ENCODE assay signal across 13 mouse cellular contexts in the genomic region with DNA sequence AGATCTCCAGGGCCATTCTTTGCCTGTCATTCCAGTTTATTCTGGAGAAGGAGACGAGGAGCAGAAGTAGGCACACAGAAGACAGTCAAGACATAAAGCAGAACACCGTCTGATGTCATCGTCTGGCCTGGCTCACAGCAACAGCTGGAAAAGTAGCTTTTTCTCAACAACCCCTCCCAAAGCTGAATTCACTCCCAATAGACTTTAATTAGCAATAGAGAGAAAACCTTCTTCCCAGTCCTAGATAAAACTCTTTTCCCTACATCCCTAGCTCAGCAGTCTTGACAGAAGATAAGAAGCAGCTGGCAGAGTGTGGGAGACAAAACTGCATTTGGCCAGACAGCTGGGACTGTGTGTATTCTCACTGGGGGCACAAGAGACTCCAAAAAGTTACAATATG. TPM values are rescaled to one million over a fixed set of nuclear protein-coding genes. Genes with fewer than 3 reads are reported as not detected.
A peak's percentile ranks its signal among the peaks of the same experiment; 100 is the strongest.
DNase-seq lines count a peak whose midpoint lies in the region; ATAC-seq and TF ChIP-seq lines count a peak whose summit lies in the region.
"Had no signal": no experiment of that assay in that cellular context is flagged by ENCODE, and none has a peak within 500 bp of the region (broad histone marks: within the 10 kb centered on the region; RNA-seq: fewer than 3 reads in every experiment).

No protein-coding gene starts in this region.

- H3K27ac ChIP-seq in stomach, embryonic 15.5 days, result peak overlapping the region; percentile 9
- H3K27ac ChIP-seq in hindbrain, postnatal 0 days, result no peak overlapping the region
- no peak overlapping the region for H3K27ac ChIP-seq in midbrain, embryonic 11.5 days (ENCODE audit: low read depth, low read length)
- H3K27ac ChIP-seq: embryonic facial prominence, embryonic 13.5 days; hindbrain, embryonic 10.5 days had no signal

- no peaks in the 10 kb centered on the region for H3K27me3 ChIP-seq in stomach, embryonic 15.5 days (replicated peaks)
- no peaks in the 10 kb centered on the region for H3K27me3 ChIP-seq in hindbrain, postnatal 0 days (ENCODE audit: insufficient read depth, low read length)
- no peaks in the 10 kb centered on the region for H3K27me3 ChIP-seq in midbrain, embryonic 11.5 days (ENCODE audit: control insufficient read depth, insufficient read depth, low read length)
- H3K27me3 ChIP-seq: embryonic facial prominence, embryonic 13.5 days had no signal

- intact Hi-C loops in left cerebral cortex, postnatal 14 days (cut with DNase I), result no loop called here

- H3K4me3 ChIP-seq in stomach, embryonic 15.5 days (replicated peaks), result no peak overlapping the region
- H3K4me3 ChIP-seq in hindbrain, postnatal 0 days (ENCODE audit: low read length), result no peak overlapping the region
- no peak overlapping the region for H3K4me3 ChIP-seq in midbrain, embryonic 11.5 days (ENCODE audit: low read depth, low read length)
- H3K4me3 ChIP-seq: embryonic facial prominence, embryonic 13.5 days; hindbrain, embryonic 10.5 days had no signal

- peak; percentile 83 for ATAC-seq in stomach, embryonic 15.5 days (ENCODE audit: insufficient read depth, low FRiP score, low read depth)
- ATAC-seq in hindbrain, postnatal 0 days, result no peak
- no peak for ATAC-seq in midbrain, embryonic 11.5 days (ENCODE audit: low FRiP score)

- DNase-seq in left cerebral cortex, postnatal 14 days (ENCODE audit: low spot score in 2 of 2), result peak; percentile 4 to 15
- no peak for DNase-seq in left cerebral cortex, adult 8-10 months (ENCODE audit: low spot score in 2 of 2)
- DNase-seq in heart, adult 18-20 months, result peak; percentile 76 to 77
- peak; percentile 64 for DNase-seq in heart, postnatal 4 days
- DNase-seq in thymus, postnatal 36 days, result no peak
- no peak for DNase-seq in hindbrain, postnatal 0 days (ENCODE audit: low spot score)
- no peak for DNase-seq in midbrain, embryonic 11.5 days (ENCODE audit: low spot score, missing footprints)
- DNase-seq: adrenal gland, postnatal 14 days; retina, postnatal 1 day; thymus, postnatal 25 days had no signal

- H3K9me3 ChIP-seq in stomach, embryonic 15.5 days, result no peaks in the 10 kb centered on the region
- H3K9me3 ChIP-seq in hindbrain, postnatal 0 days (ENCODE audit: low read length), result no peaks in the 10 kb centered on the region
- H3K9me3 ChIP-seq in midbrain, embryonic 11.5 days (ENCODE audit: control insufficient read depth, low read length), result no peaks in the 10 kb centered on the region
- H3K9me3 ChIP-seq: embryonic facial prominence, embryonic 13.5 days; hindbrain, embryonic 10.5 days had no signal

- H3K36me3 ChIP-seq in stomach, embryonic 15.5 days, result no peaks in the 10 kb centered on the region
- no peaks in the 10 kb centered on the region for H3K36me3 ChIP-seq in hindbrain, postnatal 0 days (ENCODE audit: insufficient read depth, low read length)
- H3K36me3 ChIP-seq in midbrain, embryonic 11.5 days (ENCODE audit: control insufficient read depth, insufficient read depth, low read length), result no peaks in the 10 kb centered on the region
- H3K36me3 ChIP-seq: embryonic facial prominence, embryonic 13.5 days; hindbrain, embryonic 10.5 days had no signal

- H3K4me2 ChIP-seq in stomach, embryonic 15.5 days, result no peak overlapping the region
- H3K4me2 ChIP-seq in hindbrain, postnatal 0 days (ENCODE audit: low read depth, low read length), result no peak overlapping the region
- no peak overlapping the region for H3K4me2 ChIP-seq in midbrain, embryonic 11.5 days
- H3K4me2 ChIP-seq: embryonic facial prominence, embryonic 13.5 days had no signal

- H3K4me1 ChIP-seq in stomach, embryonic 15.5 days, result no peaks in the 10 kb centered on the region
- no peaks in the 10 kb centered on the region for H3K4me1 ChIP-seq in hindbrain, postnatal 0 days (ENCODE audit: insufficient read depth, low read length)
- no peaks in the 10 kb centered on the region for H3K4me1 ChIP-seq in midbrain, embryonic 11.5 days (ENCODE audit: control insufficient read depth, insufficient read depth, low read length)
- H3K4me1 ChIP-seq: hindbrain, embryonic 10.5 days had no signal

- H3K9ac ChIP-seq in stomach, embryonic 15.5 days, result no peak overlapping the region
- no peak overlapping the region for H3K9ac ChIP-seq in hindbrain, postnatal 0 days (replicated peaks; ENCODE audit: low read length)
- H3K9ac ChIP-seq in midbrain, embryonic 11.5 days (ENCODE audit: low read length), result no peak overlapping the region
- H3K9ac ChIP-seq: embryonic facial prominence, embryonic 13.5 days had no signal

- WGBS in stomach, embryonic 15.5 days, result 29% methylated on average over 3 of the region's 3 CpGs
- WGBS in hindbrain, postnatal 0 days, result 81% methylated on average over 3 of the region's 3 CpGs
- 91% methylated on average over 3 of the region's 3 CpGs for WGBS in midbrain, embryonic 11.5 days

- no peak for TF ChIP-seq CTCF in hindbrain, postnatal 0 days (IDR thresholded peaks at IDR 0.05; ENCODE audit: low read depth)

RNA-seq across cellular contexts. Expression of a gene that starts 59.3 kb away (rescaled TPM):
- 1 to 10 TPM; 1.7 to 2.4 TPM for total RNA-seq in left cerebral cortex, postnatal 14 days (2021)
- total RNA-seq in left cerebral cortex, adult 8-10 months (2022), result 1 to 10 TPM in 2 of 4 experiments, under 1 TPM in 2; 0.73 to 1.7 (median 1.1) TPM
- 1 to 10 TPM; 3.8 to 5.7 TPM for total RNA-seq in heart, adult 18-20 months (2021)
- 1 to 10 TPM; 8.1 to 9.8 TPM for total RNA-seq in heart, postnatal 4 days (2021)
- polyA plus RNA-seq in stomach, embryonic 15.5 days (2015; fragmentation: Nextera tagmentation; extraction: Ambion mirVana), result 17.7 and 18.0 TPM in 2 replicates
- 0.52 and 0.72 TPM in 2 replicates for total RNA-seq in hindbrain, postnatal 0 days (2014; rRNA removed)
- polyA plus RNA-seq in hindbrain, postnatal 0 days (2015; fragmentation: Nextera tagmentation; extraction: Ambion mirVana), result 1.3 and 1.7 TPM in 2 replicates
- 0.54 and 0.74 TPM in 2 replicates for polyA plus RNA-seq in midbrain, embryonic 11.5 days (2014; fragmentation: Nextera tagmentation; extraction: Ambion mirVana)

Comparison
In these comparisons a context has a peak if more than half of its experiments do, and no peak if none do; other contexts are left out.
1. DNase-seq: peak in left cerebral cortex, postnatal 14 days (2 of 2), heart, adult 18-20 months (2 of 2) and heart, postnatal 4 days (single experiment); none in left cerebral cortex, adult 8-10 months (0 of 2), thymus, postnatal 36 days (0 of 2), hindbrain, postnatal 0 days (single experiment) and midbrain, embryonic 11.5 days (single experiment).